Mouse (Mus musculus) ES-E14 (cell line): Measurements from ENCODE around the gene Zfp652. TPM values are rescaled to one million over a fixed set of nuclear protein-coding genes. Genes with fewer than 3 reads are reported as not detected.

Source experiments
- DNase-seq: peaks from one replicate; pipeline ENCODE4 v3.0.0-alpha.2; 2013; ENCODE audit warnings: low read depth, low spot score
- H3K27ac ChIP-seq: 2 replicates; pipeline ENCODE4 v1.5.1; 2012; ENCODE audit warnings: low read depth, mild to moderate bottlenecking, low read length, moderate library complexity, mixed read lengths; ENCODE audit not compliant: poor library complexity, insufficient read depth, severe bottlenecking
- H3K36me3 ChIP-seq: 2 replicates; pipeline ENCODE4 v1.6.1; 2012; ENCODE audit warnings: mild to moderate bottlenecking, low read length, moderate library complexity, mixed read lengths; ENCODE audit not compliant: control insufficient read depth, poor library complexity, insufficient read depth, severe bottlenecking
- H3K4me1 ChIP-seq, 2 experiments: fragments of 150-350 bp in 1 of 2; sonication (generic) in 1 of 2; 2 replicates each; pipeline ENCODE4 v1.6.1; 2012; ENCODE audit warnings: low read length in 2 of 2, mild to moderate bottlenecking in 1 of 2, mixed read lengths in 1 of 2; ENCODE audit not compliant: control insufficient read depth in 2 of 2, insufficient read depth in 2 of 2, poor library complexity in 1 of 2
- H3K4me3 ChIP-seq, 2 experiments: fragments of 150-350 bp in 1 of 2; sonication (generic) in 1 of 2; 2 replicates each; pipeline ENCODE4 v1.5.1; 2012; ENCODE audit warnings: low read length in 2 of 2, low read depth in 1 of 2, mild to moderate bottlenecking in 1 of 2, mixed read lengths in 1 of 2; ENCODE audit not compliant: insufficient read depth in 1 of 2, poor library complexity in 1 of 2, severe bottlenecking in 1 of 2
- H3K9ac ChIP-seq: 2 replicates; pipeline ENCODE4 v1.6.1; 2012; ENCODE audit warnings: low read depth, mild to moderate bottlenecking, low read length, mixed read lengths; ENCODE audit not compliant: poor library complexity, insufficient read depth, severe bottlenecking
- H3K9me3 ChIP-seq: fragments of 150-350 bp; sonication (generic); 2 replicates; pipeline ENCODE4 v1.6.1; 2012; ENCODE audit warnings: low read depth, mild to moderate bottlenecking, low read length; ENCODE audit not compliant: control insufficient read depth, insufficient read depth
- CHD2 ChIP-seq: IDR thresholded peaks from 2 replicates; pipeline ENCODE4 v1.6.1; 2014; ENCODE audit warnings: mild to moderate bottlenecking, low read depth, low read length, inconsistent platforms
- HCFC1 ChIP-seq: IDR thresholded peaks from 2 replicates; pipeline ENCODE4 v1.6.1; 2012; ENCODE audit warnings: low read length, inconsistent platforms, borderline replicate concordance; ENCODE audit not compliant: insufficient read depth
- MAFK ChIP-seq: IDR thresholded peaks from 2 replicates; pipeline ENCODE4 v1.6.1; 2014; ENCODE audit warnings: mild to moderate bottlenecking, low read depth, low read length, inconsistent platforms; ENCODE audit not compliant: insufficient read depth
- ZC3H11A ChIP-seq: IDR thresholded peaks from 2 replicates; pipeline ENCODE4 v1.6.1; 2012; ENCODE audit warnings: low read depth, mild to moderate bottlenecking, inconsistent platforms, low read length, borderline replicate concordance
- ZNF384 ChIP-seq: IDR thresholded peaks from 2 replicates; pipeline ENCODE4 v1.6.1; 2012; ENCODE audit warnings: low read depth, low read length, inconsistent platforms
- in situ Hi-C, 2 experiments: fragments of 600-800 bp; cut with MboI; formaldehyde crosslinking; loops; one replicate each; pipeline ENCODE4 v1.15.1; 2025; ENCODE audit warnings: low sequenced_read_pairs in 2 of 2, inconsistent platforms in 1 of 2; ENCODE audit not compliant: unreplicated experiment in 2 of 2
- total RNA-seq: library from RNA; depleted of rRNA; stranded (reverse); fragments of 300-350 nt; gene quantifications from 2 replicates; pipeline ENCODE4 v1.2.3, GENCODE M21; 2012

The Zfp652 gene
- total RNA-seq, 1 experiment = 26.9 TPM

DNA sequence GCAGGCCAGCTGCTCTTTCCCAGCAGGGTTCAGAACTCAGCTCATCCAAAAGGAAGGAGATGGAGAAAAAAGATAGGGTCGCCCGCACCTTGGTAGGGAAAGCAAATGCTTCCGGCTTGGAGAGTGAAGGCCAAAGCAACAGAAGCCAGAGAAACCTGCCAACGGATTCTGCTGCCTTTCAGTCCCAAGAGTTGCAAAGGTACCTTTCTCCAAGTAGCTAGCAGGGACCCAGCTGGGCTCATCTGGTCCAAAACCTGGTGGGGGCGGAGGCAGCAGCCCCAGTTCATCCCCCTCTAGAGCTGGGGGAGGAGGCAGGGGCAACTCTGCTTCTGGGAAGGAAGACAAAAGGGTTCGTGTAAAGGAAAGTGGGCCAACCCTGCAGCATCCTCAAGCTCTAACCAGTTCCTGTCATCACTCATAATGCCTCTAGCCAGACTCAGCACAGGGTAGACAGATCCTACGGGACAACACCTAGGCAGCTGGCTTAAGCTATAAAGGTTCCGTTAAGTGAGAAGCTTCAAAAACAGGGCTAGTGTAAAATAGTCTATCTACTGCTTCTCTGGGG lies 120.6 kb downstream of the Zfp652 start:
- in situ Hi-C loops = no loop called here
- DNase-seq = no peak
- Histone ChIP-seq H3K36me3 (no peaks in the 10 kb centered on the region), H3K4me3 (no peak overlapping the region; a peak in 1 of 4 replicates), H3K27ac (no peak overlapping the region), H3K9me3 (no peaks in the 10 kb centered on the region), H3K9ac (no peak overlapping the region), H3K4me1 (peaks cover 5 to 36% of the 10 kb centered on the region in 2 experiments; a peak in 2 of 4 replicates)
- no peak for TF ChIP-seq ZC3H11A
- no peak for TF ChIP-seq MAFK
- TF ChIP-seq CHD2 = no peak
- TF ChIP-seq ZNF384 = no peak
- no peak for TF ChIP-seq HCFC1

DNA sequence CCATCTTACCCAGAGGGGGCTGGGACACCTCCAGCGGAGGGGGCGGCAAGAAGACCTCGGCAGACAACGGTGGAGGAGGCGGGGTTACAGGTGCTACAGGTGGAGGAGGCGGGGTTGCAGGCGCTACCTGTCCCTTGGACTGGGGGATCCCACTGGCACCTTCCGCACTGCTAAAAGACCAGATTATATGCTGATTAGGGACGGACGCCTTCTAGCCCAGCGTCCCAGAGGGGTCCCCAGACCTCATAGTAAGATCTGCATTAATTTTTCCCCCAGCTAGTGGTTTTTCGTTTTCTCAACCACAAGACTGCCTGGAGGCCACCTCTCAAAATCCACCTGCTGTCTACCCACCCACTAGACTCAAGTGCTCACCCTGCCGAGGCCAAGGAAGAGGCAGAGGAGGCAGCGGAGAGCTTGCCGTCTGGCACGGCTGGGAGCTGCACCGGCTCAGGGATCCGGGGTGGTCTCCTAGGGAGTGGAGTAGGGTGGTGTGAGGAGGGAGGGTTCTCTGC lies 121.2 kb downstream of the Zfp652 start:
- Histone ChIP-seq H3K9me3 (no peaks in the 10 kb centered on the region), H3K9ac (no peak overlapping the region), H3K27ac (no peak overlapping the region), H3K4me3 (peak overlapping the region in 1 of 2 experiments; percentile 32; a peak in 2 of 4 replicates), H3K4me1 (peaks cover 5 to 36% of the 10 kb centered on the region in 2 experiments; a peak in 2 of 4 replicates), H3K36me3 (no peaks in the 10 kb centered on the region)
- DNase-seq = no peak
- in situ Hi-C loops = no loop called here
- TF ChIP-seq ZNF384 (no peak), CHD2 (no peak), ZC3H11A (no peak), MAFK (no peak), HCFC1 (no peak)

DNA sequence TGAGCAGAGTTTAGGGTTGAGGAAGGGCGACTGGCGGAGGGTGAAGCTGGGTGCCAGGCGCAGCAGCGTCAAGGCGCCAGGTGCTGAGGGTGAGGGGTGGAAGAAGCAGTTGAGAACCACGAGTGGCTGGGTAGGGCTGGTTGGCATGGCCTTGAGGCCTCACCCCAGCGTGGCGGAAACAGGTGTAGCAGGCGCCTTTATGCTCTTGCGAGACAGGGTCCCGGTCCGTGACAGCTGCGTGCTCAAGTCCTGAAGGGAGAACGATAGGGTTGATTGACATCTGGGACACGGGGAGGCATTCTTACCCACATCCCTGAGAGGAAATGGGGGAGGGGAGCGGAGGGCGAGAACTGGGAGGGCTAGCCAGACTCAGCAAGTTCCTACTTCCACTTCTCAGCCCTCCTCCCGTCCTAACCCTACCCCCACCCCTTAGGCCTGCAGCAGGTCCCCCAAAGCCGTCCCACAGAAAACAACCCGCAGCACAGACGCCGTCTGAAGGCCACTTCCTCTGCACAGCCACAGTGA lies 121.7 kb downstream of the Zfp652 start:
- no peak for TF ChIP-seq MAFK
- Histone ChIP-seq H3K4me1 (peaks cover 5 to 38% of the 10 kb centered on the region in 2 experiments; a peak in 2 of 4 replicates), H3K9ac (no peak overlapping the region), H3K27ac (no peak overlapping the region), H3K9me3 (no peaks in the 10 kb centered on the region), H3K4me3 (peak overlapping the region in 1 of 2 experiments; percentile 32; a peak in 1 of 4 replicates), H3K36me3 (no peaks in the 10 kb centered on the region)
- no peak for DNase-seq
- in situ Hi-C loops = no loop called here

DNA sequence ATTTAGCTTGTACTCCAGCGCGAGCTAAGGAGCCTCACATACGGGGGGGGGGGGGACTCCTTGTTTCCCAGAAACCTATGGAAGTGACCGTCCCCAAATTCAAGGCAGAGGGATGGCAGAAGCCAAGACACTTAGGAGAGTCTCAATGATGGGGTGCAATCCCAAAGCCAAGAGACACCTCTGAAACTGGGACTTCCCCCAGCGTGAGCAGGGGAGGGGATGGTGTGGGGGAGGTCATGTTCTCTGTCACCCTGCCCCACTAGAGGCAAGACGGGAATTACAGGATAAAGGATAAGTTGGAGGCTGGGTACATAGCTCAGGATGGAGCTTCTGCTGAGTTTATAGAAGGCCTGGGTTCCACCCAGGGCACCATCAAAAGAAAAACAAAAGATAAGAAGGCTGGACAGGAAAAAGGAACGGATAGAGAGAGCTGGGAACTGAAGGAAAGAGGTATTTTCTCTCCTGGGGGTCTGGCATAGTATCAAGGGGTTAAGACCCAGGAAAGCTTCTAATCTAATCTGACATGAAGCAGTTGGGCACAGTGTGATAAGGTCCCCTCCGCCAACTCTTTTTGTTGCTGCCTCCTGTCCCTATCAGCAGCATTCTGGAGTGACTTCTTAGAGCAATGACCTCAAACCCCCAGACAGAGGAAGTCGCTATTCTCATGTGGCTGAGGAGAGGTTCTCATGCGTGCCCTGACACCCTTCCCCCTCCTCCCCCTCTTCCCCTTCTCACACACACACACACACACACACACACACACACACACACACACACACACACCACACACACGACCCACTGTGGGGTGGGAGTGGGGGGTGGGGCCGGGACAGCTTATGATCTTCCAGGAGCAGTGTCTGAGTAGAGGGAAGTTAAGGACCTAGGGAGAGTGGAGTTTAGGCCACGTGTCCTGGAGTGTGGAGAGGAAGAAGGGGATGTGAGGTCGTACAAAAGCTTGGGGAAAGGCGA lies 122.6 kb downstream of the Zfp652 start:
- Histone ChIP-seq H3K9ac (no peak overlapping the region), H3K9me3 (no peaks in the 10 kb centered on the region), H3K4me1 (peaks cover 5 to 38% of the 10 kb centered on the region in 2 experiments; a peak in 2 of 4 replicates), H3K27ac (no peak overlapping the region), H3K4me3 (no peak overlapping the region), H3K36me3 (no peaks in the 10 kb centered on the region)
- in situ Hi-C loops = no loop called here
- no peak for TF ChIP-seq HCFC1
- TF ChIP-seq MAFK = no peak
- TF ChIP-seq ZNF384 = no peak
- no peak for TF ChIP-seq CHD2
- TF ChIP-seq ZC3H11A = no peak
- no peak for DNase-seq
